Mouse (Mus musculus): ENCODE measurements around the gene Ube2r2. TPM values are rescaled to one million over a fixed set of nuclear protein-coding genes. Genes with fewer than 3 reads are reported as not detected.
A peak's percentile ranks its signal among the peaks of the same experiment; 100 is the strongest.

Ube2r2 gene
- total RNA-seq, 1 experiment from 2014 or later: 34.8 TPM

- ATAC-seq (replicated peaks; ENCODE audit: insufficient number of reproducible peaks, low FRiP score, low TSS enrichment, poor library complexity, severe bottlenecking): no peak
Measured at GRCm38 (mm10) chr4:41158251-41158650, 22.7 kb downstream of the Ube2r2 start.

- ATAC-seq (replicated peaks; ENCODE audit: insufficient number of reproducible peaks, low FRiP score, low TSS enrichment, poor library complexity, severe bottlenecking): no peak
Measured at GRCm38 (mm10) chr4:41161232-41161631, 25.7 kb downstream of the Ube2r2 start.

GRCm38 (mm10) chr4:41164974-41165373 lies 29.4 kb downstream of the Ube2r2 start:
- no peak for ATAC-seq (replicated peaks; ENCODE audit: insufficient number of reproducible peaks, low FRiP score, low TSS enrichment, poor library complexity, severe bottlenecking)

- ATAC-seq (replicated peaks; ENCODE audit: insufficient number of reproducible peaks, low FRiP score, low TSS enrichment, poor library complexity, severe bottlenecking): no peak
Measured at GRCm38 (mm10) chr4:41165693-41166475, 30.3 kb downstream of the Ube2r2 start.

GRCm38 (mm10) chr4:41170970-41171369 lies 35.4 kb downstream of the Ube2r2 start:
- no peak for ATAC-seq (replicated peaks; ENCODE audit: insufficient number of reproducible peaks, low FRiP score, low TSS enrichment, poor library complexity, severe bottlenecking)

- no peak for ATAC-seq (replicated peaks; ENCODE audit: insufficient number of reproducible peaks, low FRiP score, low TSS enrichment, poor library complexity, severe bottlenecking)
Measured at GRCm38 (mm10) chr4:41174631-41175030, 39.1 kb downstream of the Ube2r2 start.

GRCm38 (mm10) chr4:41179825-41180725 lies 44.5 kb downstream of the Ube2r2 start:
- 0 out of 2 replicates have a peak, but pooled peaks have one; percentile 40 for ATAC-seq (replicated peaks; ENCODE audit: insufficient number of reproducible peaks, low FRiP score, low TSS enrichment, poor library complexity, severe bottlenecking)

GRCm38 (mm10) chr4:41189809-41190208 lies 54.3 kb downstream of the Ube2r2 start:
- no peak for ATAC-seq (replicated peaks; ENCODE audit: insufficient number of reproducible peaks, low FRiP score, low TSS enrichment, poor library complexity, severe bottlenecking)

GRCm38 (mm10) chr4:41192544-41193512 lies 57.3 kb downstream of the Ube2r2 start:
- no peak for ATAC-seq (replicated peaks; ENCODE audit: insufficient number of reproducible peaks, low FRiP score, low TSS enrichment, poor library complexity, severe bottlenecking)

- ATAC-seq (replicated peaks; ENCODE audit: insufficient number of reproducible peaks, low FRiP score, low TSS enrichment, poor library complexity, severe bottlenecking): no peak
Measured at GRCm38 (mm10) chr4:41195328-41195727, 59.8 kb downstream of the Ube2r2 start.

- no peak for ATAC-seq (replicated peaks; ENCODE audit: insufficient number of reproducible peaks, low FRiP score, low TSS enrichment, poor library complexity, severe bottlenecking)
Measured at GRCm38 (mm10) chr4:41196861-41197610, 61.5 kb downstream of the Ube2r2 start.

- no peak for ATAC-seq (replicated peaks; ENCODE audit: insufficient number of reproducible peaks, low FRiP score, low TSS enrichment, poor library complexity, severe bottlenecking)
Measured at GRCm38 (mm10) chr4:41202135-41202534, 66.6 kb downstream of the Ube2r2 start.

GRCm38 (mm10) chr4:41205751-41206150 lies 70.2 kb downstream of the Ube2r2 start:
- no peak for ATAC-seq (replicated peaks; ENCODE audit: insufficient number of reproducible peaks, low FRiP score, low TSS enrichment, poor library complexity, severe bottlenecking)

- no peak for ATAC-seq (replicated peaks; ENCODE audit: insufficient number of reproducible peaks, low FRiP score, low TSS enrichment, poor library complexity, severe bottlenecking)
Measured at GRCm38 (mm10) chr4:41208050-41208449, 72.5 kb downstream of the Ube2r2 start.

- ATAC-seq (replicated peaks; ENCODE audit: insufficient number of reproducible peaks, low FRiP score, low TSS enrichment, poor library complexity, severe bottlenecking): no peak
Measured at GRCm38 (mm10) chr4:41225412-41225811, 89.9 kb downstream of the Ube2r2 start.

- no peak for ATAC-seq (replicated peaks; ENCODE audit: insufficient number of reproducible peaks, low FRiP score, low TSS enrichment, poor library complexity, severe bottlenecking)
Measured at GRCm38 (mm10) chr4:41226351-41226750, 90.8 kb downstream of the Ube2r2 start.

GRCm38 (mm10) chr4:41235621-41236020 lies 100.1 kb downstream of the Ube2r2 start:
- no peak for ATAC-seq (replicated peaks; ENCODE audit: insufficient number of reproducible peaks, low FRiP score, low TSS enrichment, poor library complexity, severe bottlenecking)

GRCm38 (mm10) chr4:41240916-41241315 lies 105.4 kb downstream of the Ube2r2 start:
- ATAC-seq (replicated peaks; ENCODE audit: insufficient number of reproducible peaks, low FRiP score, low TSS enrichment, poor library complexity, severe bottlenecking): no peak
